Mouse (Mus musculus): ENCODE data around the gene Mlph.

GRCm38 (mm10) chr1:90926030-90926429, 11.1 kb downstream of the Mlph start:
- TF ChIP-seq MAX (IDR thresholded peaks at IDR 0.05) = no peak
- TF ChIP-seq MYOD1 (IDR thresholded peaks at IDR 0.05; ENCODE audit: control insufficient read depth, insufficient read length, low read depth) = no peak
- TF ChIP-seq CTCF (IDR thresholded peaks at IDR 0.05; ENCODE audit: control insufficient read depth, insufficient read depth, insufficient read length) = no peak
- TF ChIP-seq CEBPB (IDR thresholded peaks at IDR 0.05; ENCODE audit: low read depth) = no peak
- TF ChIP-seq USF1 (IDR thresholded peaks at IDR 0.05; ENCODE audit: low read depth) = no peak
- TF ChIP-seq FOSL1 (IDR thresholded peaks at IDR 0.05; ENCODE audit: insufficient read depth, low read length, poor library complexity, severe bottlenecking) = no peak
- no peak for TF ChIP-seq MYOG (IDR thresholded peaks at IDR 0.05; ENCODE audit: control insufficient read depth, extremely low read depth, insufficient read length)

Measured in C2C12 (cell line).